Mouse (Mus musculus): Measurements from ENCODE around the gene Fbxo27. TPM values are rescaled to one million over a fixed set of nuclear protein-coding genes. Genes with fewer than 3 reads are reported as not detected.

The Fbxo27 gene
- polyA plus RNA-seq, 1 experiment, result 1.1 TPM

DNA sequence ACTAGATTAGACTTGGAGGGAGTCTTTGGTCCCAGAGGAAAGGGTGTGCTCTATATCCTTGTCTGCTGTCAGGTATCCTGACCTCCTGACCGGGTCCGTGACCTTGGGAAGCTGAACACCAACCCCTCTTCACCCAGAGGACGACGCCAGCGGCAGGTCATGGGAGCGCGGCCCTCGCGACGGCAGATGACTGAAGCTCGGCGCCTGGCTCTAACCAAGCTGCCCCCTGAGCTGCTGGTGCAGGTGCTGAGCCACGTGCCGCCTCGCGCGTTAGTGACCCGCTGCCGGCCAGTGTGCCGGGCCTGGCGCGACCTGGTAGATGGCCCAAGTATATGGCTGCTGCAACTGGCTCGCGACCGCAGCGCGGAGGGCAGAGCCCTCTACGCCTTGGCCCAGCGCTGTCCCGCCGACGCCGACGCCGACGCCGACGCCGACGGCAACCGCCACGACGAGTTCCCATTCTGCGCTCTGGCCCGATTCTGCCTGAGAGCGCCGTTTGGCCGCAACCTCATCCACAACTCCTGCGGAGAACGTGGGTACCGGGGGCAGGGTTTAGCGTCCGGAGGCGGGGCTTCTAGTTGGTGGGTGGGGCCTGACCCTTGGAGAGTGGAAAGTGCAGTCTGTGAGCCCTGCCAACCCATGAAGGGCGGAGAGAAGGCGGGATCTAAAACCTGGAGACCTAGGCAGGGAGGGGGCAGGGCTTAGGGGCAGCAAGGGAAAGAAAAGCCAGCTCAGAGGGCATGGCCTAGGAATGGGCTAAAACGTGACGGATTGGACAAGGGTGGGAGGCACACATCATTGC lies 39.9 kb downstream of the Fbxo27 start:
- peak overlapping the region; percentile 33 for H3K4me3 ChIP-seq (ENCODE audit: insufficient read depth, low read depth, low read length)
- WGBS, result 6% methylated on average over 58 of the region's 58 CpGs
- TF ChIP-seq CTCF (conservative IDR thresholded peaks at IDR 0.05; ENCODE audit: insufficient read depth, insufficient read length, low read depth, low read length) (no peak), POLR2A (IDR thresholded peaks at IDR 0.05; ENCODE audit: low read depth, low read length) (no peak)
- H3K27ac ChIP-seq (ENCODE audit: insufficient read depth, low read depth, low read length), result no peak overlapping the region
- no peaks in the 10 kb centered on the region for H3K36me3 ChIP-seq (ENCODE audit: control insufficient read depth, insufficient read depth, low read length)
- peak; percentile 95 for DNase-seq
- H3K4me1 ChIP-seq (ENCODE audit: control insufficient read depth, insufficient read depth, low read length), result peaks cover 3% of the 10 kb centered on the region; the same call in 1 of the 2 replicates
- no peaks in the 10 kb centered on the region for H3K27me3 ChIP-seq (replicated peaks; ENCODE audit: control insufficient read depth, insufficient read depth, low read length)

DNA sequence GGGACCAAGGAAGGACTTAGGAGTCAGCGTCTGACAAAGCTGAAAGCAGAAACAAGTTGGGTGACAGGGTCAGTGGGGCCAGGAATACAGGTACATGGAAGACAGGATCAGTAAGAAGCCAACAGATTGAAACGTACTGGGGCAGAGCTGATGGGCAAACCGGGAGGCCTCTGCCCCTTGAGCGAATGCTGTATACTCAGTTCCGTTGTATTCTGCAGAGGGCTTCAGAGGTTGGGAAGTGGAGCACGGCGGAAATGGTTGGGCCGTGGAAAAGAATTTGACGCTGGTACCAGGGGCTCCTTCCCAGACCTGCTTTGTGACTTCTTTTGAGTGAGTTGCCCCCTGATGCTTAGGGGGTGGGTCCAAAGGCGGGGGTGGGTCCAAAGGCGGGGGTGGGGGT lies 40.6 kb downstream of the Fbxo27 start:
- H3K27ac ChIP-seq (ENCODE audit: insufficient read depth, low read depth, low read length), result no peak overlapping the region
- DNase-seq, result no peak
- H3K4me1 ChIP-seq (ENCODE audit: control insufficient read depth, insufficient read depth, low read length), result peaks cover 3% of the 10 kb centered on the region; the same call in 1 of the 2 replicates
- TF ChIP-seq POLR2A (IDR thresholded peaks at IDR 0.05; ENCODE audit: low read depth, low read length) (no peak), CTCF (conservative IDR thresholded peaks at IDR 0.05; ENCODE audit: insufficient read depth, insufficient read length, low read depth, low read length) (no peak)
- 17% methylated on average over 11 of the region's 11 CpGs for WGBS
- no peaks in the 10 kb centered on the region for H3K36me3 ChIP-seq (ENCODE audit: control insufficient read depth, insufficient read depth, low read length)
- no peaks in the 10 kb centered on the region for H3K27me3 ChIP-seq (replicated peaks; ENCODE audit: control insufficient read depth, insufficient read depth, low read length)
- H3K4me3 ChIP-seq (ENCODE audit: insufficient read depth, low read depth, low read length), result peak overlapping the region; percentile 33

DNA sequence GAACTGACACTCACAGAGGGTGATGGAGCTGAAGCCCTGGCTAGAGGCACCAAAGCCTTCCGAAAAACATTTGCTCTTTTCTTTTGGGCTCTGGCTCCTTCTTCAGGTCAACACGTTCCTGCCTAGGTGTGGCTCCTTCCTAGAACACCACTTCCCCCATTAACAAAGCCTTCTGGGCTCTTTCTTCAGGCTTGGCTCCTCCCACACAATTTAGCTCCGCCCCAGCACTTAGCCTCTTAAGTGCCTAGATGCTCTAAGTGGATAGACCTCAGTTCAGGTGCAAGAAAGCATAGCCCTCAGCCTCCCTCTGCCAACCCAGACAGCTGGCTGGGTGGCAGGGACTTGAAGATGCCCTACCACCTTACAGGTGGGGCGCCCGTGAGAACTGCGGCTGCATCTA lies 43.1 kb downstream of the Fbxo27 start:
- 76% methylated on average over 6 of the region's 6 CpGs for WGBS
- no peak overlapping the region for H3K4me3 ChIP-seq (ENCODE audit: insufficient read depth, low read depth, low read length)
- no peak for DNase-seq
- H3K36me3 ChIP-seq (ENCODE audit: control insufficient read depth, insufficient read depth, low read length), result no peaks in the 10 kb centered on the region
- peaks cover 3% of the 10 kb centered on the region; the same call in 1 of the 2 replicates for H3K4me1 ChIP-seq (ENCODE audit: control insufficient read depth, insufficient read depth, low read length)
- no peak overlapping the region for H3K27ac ChIP-seq (ENCODE audit: insufficient read depth, low read depth, low read length)
- TF ChIP-seq POLR2A (IDR thresholded peaks at IDR 0.05; ENCODE audit: low read depth, low read length) (no peak), CTCF (conservative IDR thresholded peaks at IDR 0.05; ENCODE audit: insufficient read depth, insufficient read length, low read depth, low read length) (no peak)
- no peaks in the 10 kb centered on the region for H3K27me3 ChIP-seq (replicated peaks; ENCODE audit: control insufficient read depth, insufficient read depth, low read length)

DNA sequence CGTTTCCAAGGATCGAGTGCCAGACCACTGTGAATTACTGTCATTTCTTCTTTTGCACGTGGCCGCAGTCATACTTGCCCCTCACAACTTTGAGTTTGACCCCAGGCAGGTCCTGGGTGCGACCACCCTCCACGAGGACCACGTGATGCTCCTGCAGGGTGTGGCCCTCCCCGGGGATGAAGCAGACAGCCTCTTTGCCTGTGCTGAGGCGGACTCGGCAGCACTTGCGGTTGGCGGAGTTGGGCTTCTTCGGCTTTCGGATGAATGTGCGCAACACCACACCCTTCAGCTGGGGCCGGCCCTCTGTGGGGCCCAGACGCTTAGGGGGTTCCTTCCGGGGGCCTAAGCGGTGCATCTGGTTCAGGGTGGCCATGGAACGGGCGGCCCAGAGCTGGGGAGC lies 47.2 kb downstream of the Fbxo27 start:
- no peak for TF ChIP-seq CTCF (conservative IDR thresholded peaks at IDR 0.05; ENCODE audit: insufficient read depth, insufficient read length, low read depth, low read length)
- no peak for TF ChIP-seq POLR2A (IDR thresholded peaks at IDR 0.05; ENCODE audit: low read depth, low read length)
- no peaks in the 10 kb centered on the region for H3K27me3 ChIP-seq (replicated peaks; ENCODE audit: control insufficient read depth, insufficient read depth, low read length)
- no peak overlapping the region for H3K27ac ChIP-seq (ENCODE audit: insufficient read depth, low read depth, low read length)
- no peaks in the 10 kb centered on the region for H3K36me3 ChIP-seq (ENCODE audit: control insufficient read depth, insufficient read depth, low read length)
- DNase-seq, result no peak
- whole genome bisulfite sequencing, result 94% methylated on average over 21 of the region's 21 CpGs
- H3K4me1 ChIP-seq (ENCODE audit: control insufficient read depth, insufficient read depth, low read length), result peaks cover 8% of the 10 kb centered on the region
- no peak overlapping the region for H3K4me3 ChIP-seq (ENCODE audit: insufficient read depth, low read depth, low read length)

DNA sequence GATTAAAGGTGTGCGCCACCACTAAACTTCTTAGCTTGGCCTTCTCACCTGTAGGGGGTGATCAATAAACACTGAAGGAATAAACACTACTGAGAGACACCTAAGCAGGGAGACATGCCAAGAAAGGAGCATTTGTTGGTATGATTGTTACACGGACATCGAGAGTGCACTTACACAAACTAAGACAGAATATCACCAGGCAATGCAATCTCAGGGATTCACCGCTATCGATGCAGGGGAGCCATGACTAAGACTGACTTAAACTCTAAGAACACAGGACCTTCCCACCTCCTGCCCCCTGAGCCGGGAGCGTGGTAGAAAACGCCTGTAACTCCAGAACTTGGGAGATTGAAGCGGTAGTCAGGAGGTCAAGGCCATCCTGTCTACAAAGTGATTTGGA lies 48.3 kb downstream of the Fbxo27 start:
- Histone ChIP-seq H3K4me3 (ENCODE audit: insufficient read depth, low read depth, low read length) (peak overlapping the region; percentile 88), H3K4me1 (ENCODE audit: control insufficient read depth, insufficient read depth, low read length) (peaks cover 8% of the 10 kb centered on the region), H3K36me3 (ENCODE audit: control insufficient read depth, insufficient read depth, low read length) (no peaks in the 10 kb centered on the region), H3K27me3 (replicated peaks; ENCODE audit: control insufficient read depth, insufficient read depth, low read length) (no peaks in the 10 kb centered on the region), H3K27ac (ENCODE audit: insufficient read depth, low read depth, low read length) (peak overlapping the region; percentile 56; the same call in 1 of the 2 replicates)
- TF ChIP-seq CTCF (conservative IDR thresholded peaks at IDR 0.05; ENCODE audit: insufficient read depth, insufficient read length, low read depth, low read length) (no peak), POLR2A (IDR thresholded peaks at IDR 0.05; ENCODE audit: low read depth, low read length) (no peak)
- 25% methylated on average over 9 of the region's 9 CpGs for WGBS
- DNase-seq, result no peak

DNA sequence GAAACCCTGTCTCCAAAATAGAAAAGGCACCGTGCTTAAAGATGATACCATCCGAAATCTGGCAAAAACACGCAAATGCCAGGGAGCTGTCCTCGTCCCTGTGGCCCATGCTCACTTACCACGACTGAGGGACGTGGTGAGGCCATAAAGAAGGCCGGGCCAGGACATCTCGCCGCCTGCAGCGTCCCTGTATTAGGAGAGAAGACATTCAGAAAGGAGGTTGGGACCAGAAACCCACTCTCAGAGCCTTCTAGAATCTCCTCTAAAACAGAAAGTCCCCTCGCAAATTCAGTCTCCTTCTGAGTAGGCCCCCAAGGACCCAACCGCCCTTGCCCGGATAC lies 48.7 kb downstream of the Fbxo27 start:
- WGBS, result 1% methylated on average over 13 of the region's 13 CpGs
- peaks cover 8% of the 10 kb centered on the region for H3K4me1 ChIP-seq (ENCODE audit: control insufficient read depth, insufficient read depth, low read length)
- no peaks in the 10 kb centered on the region for H3K36me3 ChIP-seq (ENCODE audit: control insufficient read depth, insufficient read depth, low read length)
- H3K4me3 ChIP-seq (ENCODE audit: insufficient read depth, low read depth, low read length), result peak overlapping the region; percentile 88
- TF ChIP-seq CTCF (conservative IDR thresholded peaks at IDR 0.05; ENCODE audit: insufficient read depth, insufficient read length, low read depth, low read length) (no peak), POLR2A (IDR thresholded peaks at IDR 0.05; ENCODE audit: low read depth, low read length) (no peak)
- DNase-seq, result no peak
- H3K27ac ChIP-seq (ENCODE audit: insufficient read depth, low read depth, low read length), result peak overlapping the region; percentile 56
- H3K27me3 ChIP-seq (replicated peaks; ENCODE audit: control insufficient read depth, insufficient read depth, low read length), result no peaks in the 10 kb centered on the region

DNA sequence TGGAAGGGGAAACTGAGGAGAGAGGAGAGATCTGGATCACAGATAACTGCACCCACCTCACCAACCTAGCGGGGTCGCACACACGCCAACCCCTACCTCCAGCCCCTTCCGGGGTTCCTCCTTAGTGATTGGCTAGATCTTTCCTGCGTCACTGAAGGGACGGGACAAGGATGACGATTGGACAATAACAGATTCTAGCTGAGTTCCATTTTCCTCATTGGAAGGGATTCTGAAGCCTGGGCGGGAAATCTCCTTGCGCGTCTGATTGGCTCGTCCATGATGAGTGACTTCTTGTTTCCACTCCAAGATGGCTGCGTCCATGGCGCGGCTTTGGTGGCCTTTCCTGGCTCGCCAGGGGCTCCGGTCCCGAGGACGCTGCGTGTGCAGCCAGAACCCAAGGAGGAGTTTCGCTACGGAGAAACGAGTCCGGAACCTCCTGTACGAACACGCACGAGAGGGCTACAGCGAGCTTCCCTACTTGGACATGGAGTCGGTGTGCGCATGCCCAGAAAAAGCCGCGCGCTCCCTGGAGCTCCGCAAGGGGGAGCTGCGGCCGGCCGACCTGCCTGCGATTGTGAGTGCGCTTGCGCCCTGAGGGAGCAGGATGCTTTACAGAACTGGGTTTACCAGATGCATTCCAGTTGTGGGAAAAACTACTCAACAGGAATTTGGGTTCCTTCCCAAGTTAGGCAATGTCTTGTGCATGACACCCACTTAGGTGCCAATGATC lies 49.2 kb downstream of the Fbxo27 start, which contains the start of the genes Mrps12 and Sars2:
Mrps12 (minus strand) TSS at position 112 of the 730 bp plus-strand sequence.
Sars2 (plus strand) TSS at position 284 of the 730 bp plus-strand sequence.
- peak; percentile 99 for DNase-seq
- no peaks in the 10 kb centered on the region for H3K27me3 ChIP-seq (replicated peaks; ENCODE audit: control insufficient read depth, insufficient read depth, low read length)
- H3K36me3 ChIP-seq (ENCODE audit: control insufficient read depth, insufficient read depth, low read length), result no peaks in the 10 kb centered on the region
- peaks cover 8% of the 10 kb centered on the region for H3K4me1 ChIP-seq (ENCODE audit: control insufficient read depth, insufficient read depth, low read length)
- peak within 1 kb of the TSS; percentile 87 for H3K27ac ChIP-seq (ENCODE audit: insufficient read depth, low read depth, low read length)
- H3K4me3 ChIP-seq (ENCODE audit: insufficient read depth, low read depth, low read length), result peak within 1 kb of the TSS; percentile 88
- TF ChIP-seq CTCF (conservative IDR thresholded peaks at IDR 0.05; ENCODE audit: insufficient read depth, insufficient read length, low read depth, low read length), result peak; percentile 81
- TF ChIP-seq POLR2A (IDR thresholded peaks at IDR 0.05; ENCODE audit: low read depth, low read length), result peak; percentile 76
- WGBS, result under 1% methylated on average over 39 of the region's 39 CpGs

Other genes with a start within 250 kb of the Fbxo27 start
- 2.5 and 3.1 TPM in 2 replicates for gene Lrfn1, start 240.9 kb upstream of the Fbxo27 start, polyA plus RNA-seq (2012; rRNA removed)
- gene Ifnl2, start 182.4 kb upstream of the Fbxo27 start, polyA plus RNA-seq (2012; rRNA removed), result not detected in 2 replicates
- gene Ifnl3, start 170.0 kb upstream of the Fbxo27 start, polyA plus RNA-seq (2012; rRNA removed), result not detected in 2 replicates
- gene Sycn, start 152.0 kb upstream of the Fbxo27 start, polyA plus RNA-seq (2012; rRNA removed), result 12.4 and 13.3 TPM in 2 replicates
- 57.2 and 85.4 TPM in 2 replicates for gene Nccrp1, start 145.6 kb upstream of the Fbxo27 start, polyA plus RNA-seq (2012; rRNA removed)
- 67.0 and 79.0 TPM in 2 replicates for gene Samd4b, start 94.7 kb upstream of the Fbxo27 start, polyA plus RNA-seq (2012; rRNA removed)
- 36.9 and 41.8 TPM in 2 replicates for gene Pak4, start 94.7 kb upstream of the Fbxo27 start, polyA plus RNA-seq (2012; rRNA removed)
- gene Acp7, start 61.5 kb upstream of the Fbxo27 start, polyA plus RNA-seq (2012; rRNA removed), result not detected in 2 replicates
- gene Fbxo17, start 24.0 kb downstream of the Fbxo27 start, polyA plus RNA-seq (2012; rRNA removed), result 1.1 and 1.3 TPM in 2 replicates
- 79.8 and 96.7 TPM in 2 replicates for gene Mrps12, start 49.0 kb downstream of the Fbxo27 start, polyA plus RNA-seq (2012; rRNA removed)
- gene Sars2, start 49.1 kb downstream of the Fbxo27 start, polyA plus RNA-seq (2012; rRNA removed), result 19.4 and 22.9 TPM in 2 replicates
- not detected in 2 replicates for gene Ccer2, start 63.3 kb downstream of the Fbxo27 start, polyA plus RNA-seq (2012; rRNA removed)
- gene Sirt2, start 73.9 kb downstream of the Fbxo27 start, polyA plus RNA-seq (2012; rRNA removed), result 99.8 and 103 TPM in 2 replicates
- gene Nfkbib, start 74.7 kb downstream of the Fbxo27 start, polyA plus RNA-seq (2012; rRNA removed), result 37.9 and 41.6 TPM in 2 replicates
- 2.9 and 5.9 TPM in 2 replicates for gene Rinl, start 96.1 kb downstream of the Fbxo27 start, polyA plus RNA-seq (2012; rRNA removed)
- 172 and 214 TPM in 2 replicates for gene Hnrnpl, start 115.7 kb downstream of the Fbxo27 start, polyA plus RNA-seq (2012; rRNA removed)
- gene Ech1, start 132.4 kb downstream of the Fbxo27 start, polyA plus RNA-seq (2012; rRNA removed), result 865 and 950 TPM in 2 replicates
- 22.8 and 25.0 TPM in 2 replicates for gene Lgals4, start 141.0 kb downstream of the Fbxo27 start, polyA plus RNA-seq (2012; rRNA removed)
- 1.1 and 1.6 TPM in 2 replicates for gene Lgals7, start 171.0 kb downstream of the Fbxo27 start, polyA plus RNA-seq (2012; rRNA removed)
- 0.11 and 0.24 TPM in 2 replicates for gene Capn12, start 188.6 kb downstream of the Fbxo27 start, polyA plus RNA-seq (2012; rRNA removed)

All from kidney, adult 2 months (tissue).